Mouse (Mus musculus) embryonic facial prominence, embryonic 12.5 days (tissue): ENCODE measurements around the gene Kdelr1. TPM values are rescaled to one million over a fixed set of nuclear protein-coding genes. Genes with fewer than 3 reads are reported as not detected.

ENCODE experiments used
- polyA plus RNA-seq: library from polyadenylated mRNA; unstranded; fragments of >200 nt; fragmentation: Nextera tagmentation; extraction: Ambion mirVana; gene quantifications from 2 replicates; pipeline ENCODE4 v1.2.1, GENCODE M21; 2016

Gene Kdelr1
- polyA plus RNA-seq, 1 experiment from 2014 or later: 53.6 TPM

Other genes with a start within 250 kb of the Kdelr1 start
- 16.4 and 16.8 TPM in 2 replicates for gene Rasip1, start 245.3 kb upstream of the Kdelr1 start, polyA plus RNA-seq
- 4.0 and 5.4 TPM in 2 replicates for gene Mamstr, start 232.8 kb upstream of the Kdelr1 start, polyA plus RNA-seq
- 0.27 and 0.51 TPM in 2 replicates for gene Fut2, start 206.4 kb upstream of the Kdelr1 start, polyA plus RNA-seq
- gene Ntn5, start 188.8 kb upstream of the Kdelr1 start, polyA plus RNA-seq: 0.67 and 0.73 TPM in 2 replicates
- 2.9 and 3.1 TPM in 2 replicates for gene Sec1, start 178.4 kb upstream of the Kdelr1 start, polyA plus RNA-seq
- 11.5 and 14.1 TPM in 2 replicates for gene Car11, start 172.9 kb upstream of the Kdelr1 start, polyA plus RNA-seq
- gene Dbp, start 167.7 kb upstream of the Kdelr1 start, polyA plus RNA-seq: 6.9 and 11.5 TPM in 2 replicates
- 926 and 973 TPM in 2 replicates for gene Rpl18, start 157.3 kb upstream of the Kdelr1 start, polyA plus RNA-seq
- gene Sphk2, start 154.8 kb upstream of the Kdelr1 start, polyA plus RNA-seq: 34.7 and 35.3 TPM in 2 replicates
- gene Fam83e, start 151.6 kb upstream of the Kdelr1 start, polyA plus RNA-seq: 1.3 TPM in 2 replicates
- gene Spaca4, start 147.0 kb upstream of the Kdelr1 start, polyA plus RNA-seq: not detected in 2 replicates
- gene Lmtk3, start 89.0 kb upstream of the Kdelr1 start, polyA plus RNA-seq: 3.3 and 5.2 TPM in 2 replicates
- 1.6 and 2.5 TPM in 2 replicates for gene Sult2b1, start 88.1 kb upstream of the Kdelr1 start, polyA plus RNA-seq
- gene Cyth2, start 58.2 kb upstream of the Kdelr1 start, polyA plus RNA-seq: 173 and 176 TPM in 2 replicates
- 2.4 and 2.5 TPM in 2 replicates for gene Kcnj14, start 48.0 kb upstream of the Kdelr1 start, polyA plus RNA-seq
- 75.6 and 76.3 TPM in 2 replicates for gene Grwd1, start 41.8 kb upstream of the Kdelr1 start, polyA plus RNA-seq
- 0.56 and 0.64 TPM in 2 replicates for gene Grin2d, start 5.6 kb downstream of the Kdelr1 start, polyA plus RNA-seq
- 0.33 and 0.82 TPM in 2 replicates for gene Syngr4, start 23.9 kb downstream of the Kdelr1 start, polyA plus RNA-seq
- 5.7 and 6.5 TPM in 2 replicates for gene Tmem143, start 24.2 kb downstream of the Kdelr1 start, polyA plus RNA-seq
- 78.5 and 84.9 TPM in 2 replicates for gene Emp3, start 48.6 kb downstream of the Kdelr1 start, polyA plus RNA-seq
- gene Ccdc114, start 51.3 kb downstream of the Kdelr1 start, polyA plus RNA-seq: 3.8 and 4.2 TPM in 2 replicates
- 0.38 and 0.57 TPM in 2 replicates for gene Abcc6, start 157.5 kb downstream of the Kdelr1 start, polyA plus RNA-seq
- gene Nomo1, start 160.9 kb downstream of the Kdelr1 start, polyA plus RNA-seq: 28.2 and 29.5 TPM in 2 replicates
- gene Kcnj11, start 228.0 kb downstream of the Kdelr1 start, polyA plus RNA-seq: 0.14 and 0.34 TPM in 2 replicates